Mouse (Mus musculus) cortical plate, adult 2 months (tissue): Measurements from ENCODE around the gene Podxl2. TPM values are rescaled to one million over a fixed set of nuclear protein-coding genes. Genes with fewer than 3 reads are reported as not detected.

Source experiments
- H3K27ac ChIP-seq: fragments of 200-500 bp; 2 replicates; pipeline ENCODE4 v1.5.1; 2012; ENCODE audit warnings: low read length, control low read depth, inconsistent platforms; ENCODE audit not compliant: insufficient read depth
- H3K4me1 ChIP-seq: fragments of 200-500 bp; 2 replicates; pipeline ENCODE4 v1.6.1; 2011; ENCODE audit warnings: low read length; ENCODE audit not compliant: control insufficient read depth, insufficient read depth
- H3K4me3 ChIP-seq: fragments of 200-500 bp; 2 replicates; pipeline ENCODE4 v1.5.1; 2011; ENCODE audit warnings: mild to moderate bottlenecking, low read length, control low read depth; ENCODE audit not compliant: insufficient read depth
- CTCF ChIP-seq: fragments of 200-500 bp; IDR thresholded peaks from 2 replicates; pipeline ENCODE4 v1.5.1; 2011; ENCODE audit warnings: mild to moderate bottlenecking, control low read depth, low read length; ENCODE audit not compliant: insufficient read depth; ENCODE audit errors: extremely low read depth
- POLR2A ChIP-seq: fragments of 200-500 bp; IDR thresholded peaks from 2 replicates; pipeline ENCODE4 v1.6.1; 2011; ENCODE audit warnings: mild to moderate bottlenecking, low read length, control low read depth; ENCODE audit not compliant: insufficient read depth; ENCODE audit errors: extremely low read depth
- polyA plus RNA-seq: library from polyadenylated mRNA; depleted of rRNA; stranded (reverse); fragments of >200 nt; gene quantifications from 2 replicates; pipeline ENCODE4 v1.2.3, GENCODE M21; 2012; rRNA removed

The Podxl2 gene
- polyA plus RNA-seq, 1 experiment = 381 TPM

DNA sequence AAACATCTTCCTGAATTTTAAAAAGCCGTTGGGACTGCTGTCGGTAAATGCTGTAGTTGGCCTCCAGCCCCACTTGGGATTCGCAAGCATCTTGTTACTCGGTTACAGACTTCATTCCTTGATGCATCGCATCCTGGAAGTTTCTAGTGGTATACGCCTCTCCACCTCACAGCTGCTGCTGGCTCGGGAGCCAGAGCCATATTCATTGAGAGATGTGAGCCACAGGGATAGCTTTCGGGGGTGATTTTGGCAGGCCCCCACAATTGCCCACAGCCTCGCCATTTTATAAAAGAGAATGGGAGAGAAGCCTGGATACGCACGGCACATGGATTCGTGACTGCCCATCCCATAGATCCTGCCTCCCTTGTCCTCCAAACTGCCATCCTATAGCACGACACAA is 81.0 kb downstream of the Podxl2 start:
- H3K27ac ChIP-seq = no peak overlapping the region

DNA sequence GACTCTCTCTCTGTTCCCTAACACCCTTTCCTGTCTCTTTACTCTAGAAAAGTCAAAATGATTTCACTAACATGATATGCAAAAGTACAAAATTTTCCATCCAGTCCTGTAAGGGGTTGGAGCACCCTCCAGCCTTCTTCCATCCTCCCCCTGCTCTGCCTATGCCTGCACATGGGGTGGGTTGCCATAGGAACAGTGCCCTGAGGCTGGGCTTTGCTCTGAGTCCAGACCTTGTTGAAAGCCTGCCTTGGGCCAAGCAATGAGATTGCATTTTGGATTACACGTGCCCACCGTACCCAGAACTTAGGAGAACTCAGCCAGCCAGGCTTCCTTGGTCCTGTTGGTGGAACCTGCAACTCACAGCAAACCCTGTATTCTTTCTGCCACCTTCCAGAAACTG is 81.6 kb downstream of the Podxl2 start:
- Histone ChIP-seq H3K4me3 (no peak overlapping the region), H3K27ac (no peak overlapping the region), H3K4me1 (peaks cover 9% of the 10 kb centered on the region)
- TF ChIP-seq POLR2A (no peak), CTCF (no peak)

More for the DNA sequence above, 81.0 kb downstream of the Podxl2 start:
- H3K4me1 ChIP-seq = peaks cover 9% of the 10 kb centered on the region
- TF ChIP-seq CTCF = no peak
- no peak for TF ChIP-seq POLR2A
- H3K4me3 ChIP-seq = no peak overlapping the region

Other genes with a start within 250 kb of the Podxl2 start
- gene Kbtbd12, start 237.1 kb downstream of the Podxl2 start, polyA plus RNA-seq = 0.26 and 0.31 TPM in 2 replicates
- 220 TPM in 2 replicates for gene Mgll, start 150.6 kb downstream of the Podxl2 start, polyA plus RNA-seq
- 88.0 and 90.6 TPM in 2 replicates for gene Abtb1, start 33.1 kb downstream of the Podxl2 start, polyA plus RNA-seq
- 4.4 TPM in 2 replicates for gene Mcm2, start 23.7 kb upstream of the Podxl2 start, polyA plus RNA-seq
- 98.9 and 105 TPM in 2 replicates for gene Tpra1, start 27.2 kb upstream of the Podxl2 start, polyA plus RNA-seq